Mouse (Mus musculus) retina, embryonic 14.5 days (tissue): Measurements from ENCODE around the gene Timm13.

Experiments
- DNase-seq: peaks from one replicate; pipeline ENCODE4 v3.0.0-alpha.2; 2015; ENCODE audit warnings: low spot score

Timm13 gene

GRCm38 (mm10) chr10:80862305-80862704 lies 38.5 kb downstream of the Timm13 start:
- DNase-seq: no peak

- DNase-seq: no peak
Observed at GRCm38 (mm10) chr10:80858350-80858935, 42.3 kb downstream of the Timm13 start.

- no peak for DNase-seq
Observed at GRCm38 (mm10) chr10:80857848-80858247, 42.9 kb downstream of the Timm13 start.

GRCm38 (mm10) chr10:80857386-80857785 lies 43.4 kb downstream of the Timm13 start:
- no peak for DNase-seq

- no peak for DNase-seq
Observed at GRCm38 (mm10) chr10:80856908-80857307, 43.9 kb downstream of the Timm13 start.

- no peak for DNase-seq
Observed at GRCm38 (mm10) chr10:80856267-80856666, 44.5 kb downstream of the Timm13 start.

- no peak for DNase-seq
Observed at GRCm38 (mm10) chr10:80855749-80856073, 45.1 kb downstream of the Timm13 start.

- peak; percentile 97 for DNase-seq
Observed at GRCm38 (mm10) chr10:80854913-80855748, 45.6 kb downstream of the Timm13 start, which contains the start of the genes Lsm7 and Sppl2b. TSS of gene Lsm7 (minus strand) at chr10:80855209. TSS of gene Sppl2b (plus strand) at chr10:80855275.
